Mouse (Mus musculus) adipocyte (in vitro differentiated cells): ENCODE results near the gene Cactin.

Experiments
- DNase-seq: peaks from one replicate; pipeline ENCODE4 v3.0.0-alpha.2; 2016; ENCODE audit warnings: low spot score

Gene Cactin

DNA sequence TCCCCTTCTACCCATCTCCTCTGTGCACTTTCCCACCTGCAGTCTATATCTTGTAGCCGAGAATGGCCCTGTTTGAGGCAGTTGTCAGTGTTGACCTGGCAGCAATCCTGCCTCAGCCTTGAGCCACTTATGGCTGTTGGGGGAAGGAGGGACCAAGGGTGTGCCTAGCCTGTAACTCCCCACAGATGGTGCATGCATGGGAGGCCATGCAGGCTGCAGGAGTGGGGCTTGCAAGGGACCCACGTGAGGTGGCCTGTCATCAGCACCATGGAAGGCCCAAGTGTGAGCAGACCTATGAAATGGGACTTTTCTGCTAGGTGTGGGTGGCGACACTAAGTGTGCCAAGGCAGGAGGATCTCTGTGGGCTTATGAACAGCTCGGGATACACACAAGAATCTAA, 44.2 kb downstream of the Cactin start:
- DNase-seq = no peak

GRCm38 (mm10) chr10:81365672-81366476, 45.0 kb downstream of the Cactin start, which contains the start of gene 4930404N11Rik:
Gene 4930404N11Rik (minus strand): TSS chr10:81365816.
- peak; percentile 52 for DNase-seq

GRCm38 (mm10) chr10:81366477-81367206, 45.7 kb downstream of the Cactin start:
- DNase-seq = peak; percentile 50

- no peak for DNase-seq
Observed at GRCm38 (mm10) chr10:81367207-81367495, 46.2 kb downstream of the Cactin start.

DNA sequence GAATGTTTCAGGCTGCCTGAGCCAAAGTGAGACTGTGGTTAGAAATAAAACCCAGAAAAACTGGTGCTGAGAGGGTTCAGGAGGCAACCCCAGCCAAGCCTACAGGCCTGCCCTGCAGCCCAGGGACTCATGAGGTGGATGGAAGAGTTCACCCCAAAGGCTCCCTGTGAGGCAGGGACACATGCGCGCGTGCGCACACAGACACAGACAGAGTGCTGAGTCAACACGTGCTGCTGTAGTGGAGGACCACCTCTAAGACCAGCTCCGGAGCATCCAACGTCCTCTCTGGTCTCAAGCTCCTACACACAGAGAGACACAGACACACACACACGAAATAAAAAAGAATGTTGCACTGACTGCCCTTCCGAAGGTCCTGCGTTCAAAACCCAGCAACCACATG, 54.4 kb downstream of the Cactin start:
- DNase-seq = no peak
